Mouse (Mus musculus) central nervous system, embryonic 11.5 days (tissue): ENCODE results near the gene Gpbar1. TPM values are rescaled to one million over a fixed set of nuclear protein-coding genes. Genes with fewer than 3 reads are reported as not detected.

ENCODE experiments used
- polyA plus RNA-seq: library from polyadenylated mRNA; depleted of rRNA; stranded (reverse); fragments of >200 nt; gene quantifications from 2 replicates; pipeline ENCODE4 v1.2.3, GENCODE M21; 2012; rRNA removed

Gpbar1 gene
- polyA plus RNA-seq = 0.19 and 0.40 TPM in 2 replicates

GRCm38 (mm10) chr1:74278538-74278937 lies at the start of gene Gpbar1:
Gene Gpbar1, plus strand, starts transcription at chr1:74278550.

GRCm38 (mm10) chr1:74235938-74236589 lies 42.3 kb upstream of the Gpbar1 start, which contains the start of gene Arpc2:
Gene Arpc2, plus strand, starts transcription at chr1:74236084.

GRCm38 (mm10) chr1:74284543-74285160 lies 6.3 kb downstream of the Gpbar1 start, which contains the start of the genes Aamp and Pnkd:
Gene Aamp, minus strand, starts transcription at chr1:74284738.
Gene Pnkd, plus strand, starts transcription at chr1:74284930.

GRCm38 (mm10) chr1:74305522-74305921 lies 27.2 kb downstream of the Gpbar1 start, which contains the start of gene Tmbim1:
Gene Tmbim1, minus strand, starts transcription at chr1:74305622.

Other genes starting within 250 kb of the Gpbar1 start
- 9.6 and 16.1 TPM in 2 replicates for gene Tns1, start 154.1 kb upstream of the Gpbar1 start, polyA plus RNA-seq
- 0.81 and 0.89 TPM in 2 replicates for gene Rufy4, start 153.0 kb upstream of the Gpbar1 start, polyA plus RNA-seq
- gene Cxcr2, start 124.6 kb upstream of the Gpbar1 start, polyA plus RNA-seq = 0.06 and 0.10 TPM in 2 replicates
- gene Cxcr1, start 83.9 kb upstream of the Gpbar1 start, polyA plus RNA-seq = not detected in 2 replicates
- gene Arpc2, start 42.5 kb upstream of the Gpbar1 start, polyA plus RNA-seq = 132 and 211 TPM in 2 replicates
- 157 and 243 TPM in 2 replicates for gene Aamp, start 6.2 kb downstream of the Gpbar1 start, polyA plus RNA-seq
- gene Pnkd, start 6.4 kb downstream of the Gpbar1 start, polyA plus RNA-seq = 43.6 and 50.9 TPM in 2 replicates
- gene Tmbim1, start 27.1 kb downstream of the Gpbar1 start, polyA plus RNA-seq = 2.8 and 7.5 TPM in 2 replicates
- gene Catip, start 83.6 kb downstream of the Gpbar1 start, polyA plus RNA-seq = 0.85 and 1.5 TPM in 2 replicates
- gene Slc11a1, start 96.6 kb downstream of the Gpbar1 start, polyA plus RNA-seq = 2.4 and 3.0 TPM in 2 replicates
- gene Ctdsp1, start 113.0 kb downstream of the Gpbar1 start, polyA plus RNA-seq = 45.6 and 69.4 TPM in 2 replicates
- 0.14 and 0.15 TPM in 2 replicates for gene Vil1, start 130.8 kb downstream of the Gpbar1 start, polyA plus RNA-seq
- gene Cnot9, start 227.5 kb downstream of the Gpbar1 start, polyA plus RNA-seq = 54.9 and 74.0 TPM in 2 replicates